Mouse (Mus musculus): Measurements from ENCODE around the gene Unc13c.

- TF ChIP-seq CTCF (IDR thresholded peaks at IDR 0.05; ENCODE audit: low read depth, low read length) (no peak), EP300 (IDR thresholded peaks at IDR 0.05; ENCODE audit: insufficient read depth, low read depth, low read length) (no peak)
Observed at GRCm38 (mm10) chr9:74002388-74002990, 33.7 kb upstream of the Unc13c start.

Measured in ES-Bruce4 (cell line).